Mouse (Mus musculus) olfactory bulb, adult 2 months (tissue): ENCODE results near the gene Six1. TPM values are rescaled to one million over a fixed set of nuclear protein-coding genes. Genes with fewer than 3 reads are reported as not detected.
"Not testable (repeated sequence)": the region's sequence is repeated elsewhere in the genome, so short reads cannot be mapped to it uniquely, and the experiment has no call there.

ENCODE experiments used
- H3K27ac ChIP-seq: fragments of 200-500 bp; 2 replicates; pipeline ENCODE4 v1.5.1; 2012; ENCODE audit warnings: low read depth, low read length; ENCODE audit not compliant: insufficient read depth
- H3K4me1 ChIP-seq: fragments of 200-500 bp; 2 replicates; pipeline ENCODE4 v1.6.1; 2012; ENCODE audit warnings: low read length; ENCODE audit not compliant: control insufficient read depth, insufficient read depth
- H3K4me3 ChIP-seq: fragments of 200-500 bp; 2 replicates; pipeline ENCODE4 v1.5.1; 2012; ENCODE audit warnings: mild to moderate bottlenecking, low read depth, low read length, moderate library complexity; ENCODE audit not compliant: insufficient read depth
- CTCF ChIP-seq: fragments of 200-500 bp; IDR thresholded peaks from 2 replicates; pipeline ENCODE4 v1.5.1; 2012; ENCODE audit warnings: low read depth, mild to moderate bottlenecking, low read length, moderate library complexity; ENCODE audit not compliant: insufficient read depth
- POLR2A ChIP-seq: fragments of 200-500 bp; IDR thresholded peaks from 2 replicates; pipeline ENCODE4 v1.6.1; 2012; ENCODE audit warnings: mild to moderate bottlenecking, low read depth, low read length, moderate library complexity; ENCODE audit not compliant: insufficient read depth
- WGBS: fragments of 180-500 bp; shearing (Covaris S2); methylation state at CpG from one replicate; pipeline ENCODE4 v1.1.7; 2018; 5-methylcytosine and 5-hydroxymethylcytosine counted together
- polyA plus RNA-seq: library from polyadenylated mRNA; stranded (reverse); fragments of >200 nt; gene quantifications from 2 replicates; pipeline ENCODE4 v1.2.4, GENCODE M21; 2012; ENCODE audit warnings: low replicate concordance; ENCODE audit not compliant: missing spikeins, insufficient read depth, insufficient read length

Six1 gene
- polyA plus RNA-seq = not detected in 2 replicates

- Histone ChIP-seq H3K27ac (no peak within 1 kb of the TSS), H3K4me3 (peak within 1 kb of the TSS; percentile 8), H3K4me1 (peaks cover 8% of the 10 kb centered on the region; the same call in 1 of the 2 replicates)
- under 1% methylated on average over 42 of the region's 42 CpGs for WGBS
- TF ChIP-seq POLR2A (no peak), CTCF (no peak)
Observed at GRCm38 (mm10) chr12:73053668-73054241, at the start of gene Six1. Six1 (minus strand) TSS chr12:73053887.

GRCm38 (mm10) chr12:73098593-73098992 lies 44.9 kb upstream of the Six1 start:
- no peak overlapping the region for H3K27ac ChIP-seq
- H3K4me3 ChIP-seq = no peak overlapping the region
- WGBS = 86% methylated on average over 4 of the region's 4 CpGs
- no peak for TF ChIP-seq POLR2A
- no peak for TF ChIP-seq CTCF
- H3K4me1 ChIP-seq = no peaks in the 10 kb centered on the region

DNA sequence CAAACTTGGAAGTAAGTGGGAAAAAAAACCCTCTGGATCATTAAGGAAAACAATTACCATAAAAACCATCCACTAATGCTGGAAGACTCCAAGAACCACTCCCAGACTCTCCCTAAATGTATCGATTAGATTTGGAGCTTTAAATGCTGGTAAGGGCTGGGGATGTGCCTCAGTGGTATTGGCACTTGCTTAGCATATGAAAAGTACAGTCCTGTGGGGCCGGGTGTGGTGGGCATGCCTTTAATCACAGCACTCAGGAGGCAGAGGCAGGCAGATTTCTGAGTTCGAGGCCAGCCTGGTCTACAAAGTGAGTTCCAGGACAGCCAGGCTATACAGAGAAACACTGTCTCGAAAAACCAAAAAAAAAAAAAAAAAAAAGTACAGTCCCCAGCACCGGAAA lies 42.5 kb upstream of the Six1 start:
- H3K27ac ChIP-seq, H3K4me1 ChIP-seq, H3K4me3 ChIP-seq: not testable (repeated sequence)
- 85% methylated on average over 5 of the region's 5 CpGs for WGBS

GRCm38 (mm10) chr12:73094605-73095004 lies 40.9 kb upstream of the Six1 start:
- no peaks in the 10 kb centered on the region for H3K4me1 ChIP-seq
- no peak for TF ChIP-seq CTCF
- no peak for TF ChIP-seq POLR2A
- 42% methylated on average over 2 of the region's 2 CpGs for WGBS
- no peak overlapping the region for H3K4me3 ChIP-seq
- no peak overlapping the region for H3K27ac ChIP-seq

- H3K27ac ChIP-seq = no peak overlapping the region
- 85% methylated on average over 2 of the region's 2 CpGs for WGBS
- TF ChIP-seq CTCF (no peak), POLR2A (no peak)
- H3K4me1 ChIP-seq = no peaks in the 10 kb centered on the region
- no peak overlapping the region for H3K4me3 ChIP-seq
Observed at GRCm38 (mm10) chr12:73094189-73094588, 40.5 kb upstream of the Six1 start.

DNA sequence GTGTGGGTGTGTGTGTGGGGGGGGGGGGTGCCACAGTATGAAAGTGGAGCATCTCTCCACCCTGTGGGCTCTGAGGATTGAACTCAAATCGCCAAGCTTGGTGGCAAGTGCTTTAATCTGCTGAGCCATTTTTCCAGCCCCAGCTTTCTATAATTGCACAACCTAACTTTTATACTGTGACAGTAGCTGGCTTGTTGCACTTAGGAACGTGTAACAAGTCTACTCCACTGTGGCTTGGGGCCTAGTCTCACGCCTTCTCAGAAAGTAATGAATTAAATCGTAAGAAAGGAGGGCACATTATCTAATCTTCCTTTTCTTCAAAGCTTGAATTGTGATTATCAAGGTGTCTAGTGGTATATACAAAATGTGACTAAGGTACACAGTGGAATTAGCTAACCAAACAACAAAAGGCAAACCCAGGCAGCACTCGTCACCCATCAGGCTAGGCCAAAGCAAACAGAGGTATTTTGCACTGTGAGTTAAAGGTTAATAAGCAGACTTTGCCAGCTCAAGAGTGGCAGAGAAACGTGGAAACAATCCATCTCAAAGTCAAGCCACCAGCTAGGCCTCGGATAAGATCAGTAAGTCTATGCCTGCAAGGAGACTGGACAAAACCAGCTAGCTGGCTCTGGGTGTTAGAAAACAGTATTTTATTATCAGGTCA lies 37.1 kb upstream of the Six1 start:
- TF ChIP-seq CTCF = no peak
- TF ChIP-seq POLR2A = no peak
- WGBS = 82% methylated on average over 7 of the region's 7 CpGs
- H3K4me3 ChIP-seq = no peak overlapping the region
- no peaks in the 10 kb centered on the region for H3K4me1 ChIP-seq
- H3K27ac ChIP-seq = no peak overlapping the region

- TF ChIP-seq CTCF = no peak
- no peak for TF ChIP-seq POLR2A
- H3K4me3 ChIP-seq = no peak overlapping the region
- H3K4me1 ChIP-seq = no peaks in the 10 kb centered on the region
- 66% methylated on average over 5 of the region's 5 CpGs for WGBS
- no peak overlapping the region for H3K27ac ChIP-seq
Observed at GRCm38 (mm10) chr12:73088911-73089310, 35.2 kb upstream of the Six1 start.

GRCm38 (mm10) chr12:73088500-73088899 lies 34.8 kb upstream of the Six1 start:
- WGBS = 75% methylated on average over 5 of the region's 5 CpGs
- no peaks in the 10 kb centered on the region for H3K4me1 ChIP-seq
- no peak overlapping the region for H3K4me3 ChIP-seq
- TF ChIP-seq CTCF (no peak), POLR2A (no peak)
- H3K27ac ChIP-seq = no peak overlapping the region

- H3K27ac ChIP-seq = no peak overlapping the region
- no peaks in the 10 kb centered on the region for H3K4me1 ChIP-seq
- H3K4me3 ChIP-seq = no peak overlapping the region
- 90% methylated on average over 7 of the region's 7 CpGs for WGBS
- no peak for TF ChIP-seq POLR2A
- TF ChIP-seq CTCF = no peak
Observed at GRCm38 (mm10) chr12:73087086-73087485, 33.4 kb upstream of the Six1 start.
